Mouse (Mus musculus) liver, embryonic 13.5 days (tissue): ENCODE data around the gene Homer1. TPM values are rescaled to one million over a fixed set of nuclear protein-coding genes. Genes with fewer than 3 reads are reported as not detected.

Experiments
- ATAC-seq: fragments of 200-750 bp; cut with Nextera tagmentation; 2 replicates; pipeline ENCODE4 v1.8.0; 2017; ENCODE audit warnings: low read depth, mild to moderate bottlenecking, moderate number of reproducible peaks, moderate library complexity
- DNase-seq: peaks from one replicate; pipeline ENCODE4 v3.0.0; 2022
- H3K27ac ChIP-seq: fragments of 300-500 bp; sonication (generic); 2 replicates; pipeline ENCODE4 v1.5.1; 2015; ENCODE audit warnings: moderate library complexity, mild to moderate bottlenecking, inconsistent platforms
- H3K27me3 ChIP-seq: fragments of 300-500 bp; sonication (generic); 2 replicates; pipeline ENCODE4 v1.6.1; 2015; ENCODE audit warnings: mild to moderate bottlenecking, inconsistent platforms
- H3K36me3 ChIP-seq: fragments of 300-500 bp; sonication (generic); 2 replicates; pipeline ENCODE4 v1.6.1; 2015; ENCODE audit warnings: mild to moderate bottlenecking, inconsistent platforms
- H3K4me1 ChIP-seq: fragments of 300-500 bp; sonication (generic); replicated peaks from 2 replicates; pipeline ENCODE4 v1.6.1; 2015; ENCODE audit warnings: inconsistent platforms
- H3K4me2 ChIP-seq: fragments of 300-500 bp; sonication (generic); 2 replicates; pipeline ENCODE4 v1.6.1; 2015; ENCODE audit warnings: inconsistent platforms, mild to moderate bottlenecking, moderate library complexity
- H3K4me3 ChIP-seq: fragments of 300-500 bp; sonication (generic); replicated peaks from 2 replicates; pipeline ENCODE4 v1.5.1; 2015; ENCODE audit warnings: mild to moderate bottlenecking, inconsistent platforms
- H3K9ac ChIP-seq: fragments of 300-500 bp; sonication (generic); 2 replicates; pipeline ENCODE4 v1.6.1; 2015; ENCODE audit warnings: mild to moderate bottlenecking, inconsistent platforms
- H3K9me3 ChIP-seq: fragments of 300-500 bp; sonication (generic); replicated peaks from 2 replicates; pipeline ENCODE4 v1.6.1; 2016; ENCODE audit warnings: inconsistent platforms
- WGBS: fragments of 180-500 bp; shearing (Covaris S2); methylation state at CpG from one replicate; pipeline ENCODE4 v1.1.7; 2015; ENCODE audit not compliant: insufficient replicate concordance; 5-methylcytosine and 5-hydroxymethylcytosine counted together
- polyA plus RNA-seq: library from polyadenylated mRNA; unstranded; fragments of >200 nt; fragmentation: Nextera tagmentation; extraction: Ambion mirVana; gene quantifications from 2 replicates; pipeline ENCODE4 v1.2.1, GENCODE M21; 2015

Gene Homer1
- polyA plus RNA-seq, 1 experiment from 2014 or later = 2.3 TPM

DNA sequence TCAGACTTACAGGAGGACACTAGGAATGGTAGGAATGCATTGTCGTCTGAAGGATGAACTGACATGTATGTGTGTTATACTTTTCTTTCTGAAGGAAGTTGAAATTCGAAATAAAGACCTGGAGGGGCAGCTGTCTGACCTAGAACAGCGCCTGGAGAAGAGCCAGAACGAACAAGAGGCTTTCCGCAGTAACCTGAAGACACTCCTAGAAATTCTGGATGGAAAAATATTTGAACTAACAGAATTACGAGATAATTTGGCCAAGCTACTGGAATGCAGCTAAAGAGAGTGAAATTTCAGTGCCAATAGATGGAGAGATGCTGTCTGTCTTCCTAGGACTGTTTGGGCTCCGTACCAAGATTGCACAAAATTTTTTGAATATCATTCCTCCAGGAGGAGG lies 102.5 kb downstream of the Homer1 start:
- Histone ChIP-seq H3K9ac (no peak overlapping the region), H3K9me3 (0 out of 2 replicates have a peak, but pooled peaks cover 3% of the 10 kb centered on the region), H3K27ac (no peak overlapping the region), H3K4me3 (no peak overlapping the region), H3K36me3 (peaks cover 16% of the 10 kb centered on the region), H3K4me2 (no peak overlapping the region), H3K27me3 (no peaks in the 10 kb centered on the region), H3K4me1 (peaks cover 13% of the 10 kb centered on the region)
- 81% methylated on average over 7 of the region's 7 CpGs for WGBS
- ATAC-seq (no peak), DNase-seq (no peak)

DNA sequence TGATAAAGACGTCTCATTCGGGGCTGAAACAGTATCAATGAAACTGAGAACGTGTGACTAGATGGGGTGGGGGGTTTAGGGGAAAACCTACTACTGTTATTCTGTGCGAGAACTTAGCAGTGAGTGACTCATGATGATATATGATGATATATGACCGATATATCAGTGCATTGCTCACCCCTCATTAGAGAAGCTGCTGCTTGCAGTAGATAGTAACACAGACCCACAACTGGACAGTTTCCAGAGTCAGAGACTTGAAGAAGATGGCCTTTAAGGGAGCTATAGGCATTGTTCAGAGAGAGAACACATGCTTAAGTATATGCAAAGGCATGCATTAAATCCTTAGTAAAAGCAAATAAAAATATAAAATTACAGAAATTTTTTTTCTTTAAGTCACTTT lies 107.4 kb downstream of the Homer1 start:
- Histone ChIP-seq H3K4me1 (peaks cover 7% of the 10 kb centered on the region; the same call in 1 of the 2 replicates), H3K4me2 (no peak overlapping the region), H3K27ac (no peak overlapping the region), H3K27me3 (no peaks in the 10 kb centered on the region), H3K36me3 (peaks cover 6% of the 10 kb centered on the region; the same call in 1 of the 2 replicates), H3K4me3 (no peak overlapping the region), H3K9ac (no peak overlapping the region), H3K9me3 (no peaks in the 10 kb centered on the region)
- ATAC-seq (0 out of 2 replicates have a peak, but pooled peaks have one; percentile 31), DNase-seq (no peak)
- WGBS = 61% methylated on average over 5 of the region's 5 CpGs

DNA sequence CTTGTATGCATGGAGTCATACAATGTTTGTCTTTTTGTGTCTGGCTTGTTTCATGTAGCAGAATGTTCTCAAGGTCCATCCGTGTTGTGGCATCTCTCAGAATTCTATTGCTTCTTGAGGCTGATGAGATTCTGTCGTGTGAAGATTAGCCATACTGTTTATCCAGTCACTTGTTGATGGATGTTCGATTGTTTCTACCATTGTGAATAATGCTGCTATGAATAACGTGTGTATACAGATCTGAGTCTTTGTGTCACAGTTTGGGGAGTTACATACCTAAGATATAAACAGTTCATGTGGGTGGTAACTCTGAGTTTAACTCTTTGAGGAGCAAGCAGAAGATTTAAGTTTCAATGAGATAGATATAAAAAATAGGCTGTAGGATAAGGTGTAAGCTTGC lies 110.9 kb downstream of the Homer1 start:
- Histone ChIP-seq H3K27ac (no peak overlapping the region), H3K36me3 (peaks cover 3% of the 10 kb centered on the region; the same call in 1 of the 2 replicates), H3K9me3 (no peaks in the 10 kb centered on the region), H3K9ac (no peak overlapping the region), H3K4me2 (no peak overlapping the region), H3K4me3 (no peak overlapping the region), H3K27me3 (no peaks in the 10 kb centered on the region), H3K4me1 (peaks cover 7% of the 10 kb centered on the region; the same call in 1 of the 2 replicates)
- ATAC-seq (no peak), DNase-seq (no peak)
- WGBS = 74% methylated on average over 4 of the region's 4 CpGs

DNA sequence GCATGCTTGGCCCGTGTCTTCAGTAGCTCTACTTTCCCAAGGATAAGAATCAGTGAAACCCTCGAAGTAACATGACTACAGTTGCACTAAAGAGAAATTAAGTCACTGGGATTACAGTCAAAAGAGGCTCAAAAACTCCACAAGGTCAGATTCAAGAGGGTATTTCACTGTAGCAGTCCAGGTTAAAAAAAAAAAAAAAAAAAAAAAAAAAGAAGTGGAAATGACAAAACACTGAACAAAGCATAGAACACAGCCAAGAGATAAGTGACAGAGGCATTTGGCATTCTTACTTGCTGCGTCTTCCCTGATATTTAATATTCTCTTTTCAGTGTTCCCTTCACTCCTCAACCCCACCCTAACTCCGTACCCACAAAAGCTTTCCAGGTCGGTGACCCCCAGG lies 115.6 kb downstream of the Homer1 start:
- Histone ChIP-seq H3K27me3 (no peaks in the 10 kb centered on the region), H3K36me3 (no peaks in the 10 kb centered on the region), H3K4me2 (no peak overlapping the region), H3K9me3 (no peaks in the 10 kb centered on the region), H3K4me3 (no peak overlapping the region), H3K9ac (no peak overlapping the region), H3K27ac (no peak overlapping the region), H3K4me1 (0 out of 2 replicates have a peak, but pooled peaks cover 3% of the 10 kb centered on the region)
- ATAC-seq (no peak), DNase-seq (no peak)
- WGBS = 75% methylated on average over 5 of the region's 5 CpGs

DNA sequence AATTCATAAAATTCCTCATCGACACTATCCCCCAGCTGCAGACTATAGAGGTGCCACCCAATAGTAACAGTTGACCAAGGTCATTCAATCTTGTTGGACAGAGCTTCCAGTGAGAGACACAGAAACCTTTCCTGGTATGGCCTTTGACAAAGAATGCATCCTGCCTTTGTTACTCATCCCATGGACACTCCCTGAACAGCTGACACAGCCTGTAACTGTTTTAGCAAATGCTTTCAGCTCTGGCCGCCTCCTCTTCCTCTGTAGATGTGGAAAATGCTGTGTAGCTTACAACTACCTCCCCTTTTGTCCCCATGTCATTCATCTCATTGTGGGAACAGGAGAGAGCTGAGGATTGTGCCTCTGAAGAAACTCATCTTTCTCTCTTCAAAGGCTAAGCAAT lies 118.9 kb downstream of the Homer1 start:
- 73% methylated on average over 2 of the region's 2 CpGs for WGBS
- DNase-seq (no peak), ATAC-seq (no peak)
- no peak overlapping the region for H3K4me2 ChIP-seq
- H3K36me3 ChIP-seq = no peaks in the 10 kb centered on the region
- no peak overlapping the region for H3K4me3 ChIP-seq
- no peak overlapping the region for H3K9ac ChIP-seq
- no peak overlapping the region for H3K27ac ChIP-seq
- peaks cover 6% of the 10 kb centered on the region; the same call in 1 of the 2 replicates for H3K4me1 ChIP-seq
- no peaks in the 10 kb centered on the region for H3K9me3 ChIP-seq
- no peaks in the 10 kb centered on the region for H3K27me3 ChIP-seq

DNA sequence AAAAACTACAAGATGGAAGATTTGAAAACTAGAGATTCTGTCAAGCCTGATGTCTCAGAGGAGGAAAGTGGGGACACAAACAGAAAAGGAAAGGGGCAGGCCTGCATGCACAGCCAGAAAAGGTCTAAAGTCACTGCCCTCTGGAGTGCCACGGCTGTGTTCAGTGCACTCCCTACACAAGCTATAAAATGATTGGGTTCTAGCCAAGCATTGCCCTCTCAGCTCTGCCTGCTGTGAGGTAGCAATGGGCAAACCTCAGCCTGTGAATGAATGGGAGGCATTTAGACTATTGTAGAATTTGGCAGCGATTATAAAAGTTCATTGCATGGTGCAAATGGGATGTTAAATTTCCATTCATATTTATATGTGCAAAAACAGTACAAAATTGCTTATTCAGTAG lies 120.3 kb downstream of the Homer1 start:
- Histone ChIP-seq H3K4me3 (no peak overlapping the region), H3K4me2 (no peak overlapping the region), H3K9me3 (no peaks in the 10 kb centered on the region), H3K9ac (no peak overlapping the region), H3K27ac (no peak overlapping the region), H3K36me3 (no peaks in the 10 kb centered on the region), H3K4me1 (peaks cover 12% of the 10 kb centered on the region; the same call in 1 of the 2 replicates), H3K27me3 (no peaks in the 10 kb centered on the region)
- 73% methylated on average over 2 of the region's 2 CpGs for WGBS
- DNase-seq (no peak), ATAC-seq (no peak)

DNA sequence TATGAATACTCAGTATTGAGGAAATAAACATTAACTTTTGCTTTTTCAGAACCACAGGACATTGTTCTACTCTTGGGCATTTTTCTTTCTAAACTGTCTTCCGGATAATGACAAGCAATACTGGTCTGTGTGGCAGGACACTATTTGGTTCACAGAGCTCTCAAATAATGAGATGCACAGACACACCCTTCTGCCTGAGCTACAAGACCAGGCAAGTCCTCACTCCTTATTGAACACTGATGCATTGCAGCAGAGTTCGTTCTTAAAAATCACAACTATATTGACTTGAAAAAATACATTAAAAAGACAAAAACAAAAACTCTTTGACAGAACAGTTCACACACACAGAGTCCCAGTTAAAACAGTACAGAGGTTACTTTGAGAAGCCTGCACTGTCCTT lies 123.8 kb downstream of the Homer1 start:
- H3K4me3 ChIP-seq = no peak overlapping the region
- WGBS = 76% methylated on average over 2 of the region's 2 CpGs
- H3K4me1 ChIP-seq = peaks cover 42% of the 10 kb centered on the region
- H3K4me2 ChIP-seq = no peak overlapping the region
- no peaks in the 10 kb centered on the region for H3K36me3 ChIP-seq
- no peak overlapping the region for H3K27ac ChIP-seq
- H3K27me3 ChIP-seq = no peaks in the 10 kb centered on the region
- ATAC-seq = no peak
- DNase-seq = no peak
- H3K9me3 ChIP-seq = no peaks in the 10 kb centered on the region
- no peak overlapping the region for H3K9ac ChIP-seq

DNA sequence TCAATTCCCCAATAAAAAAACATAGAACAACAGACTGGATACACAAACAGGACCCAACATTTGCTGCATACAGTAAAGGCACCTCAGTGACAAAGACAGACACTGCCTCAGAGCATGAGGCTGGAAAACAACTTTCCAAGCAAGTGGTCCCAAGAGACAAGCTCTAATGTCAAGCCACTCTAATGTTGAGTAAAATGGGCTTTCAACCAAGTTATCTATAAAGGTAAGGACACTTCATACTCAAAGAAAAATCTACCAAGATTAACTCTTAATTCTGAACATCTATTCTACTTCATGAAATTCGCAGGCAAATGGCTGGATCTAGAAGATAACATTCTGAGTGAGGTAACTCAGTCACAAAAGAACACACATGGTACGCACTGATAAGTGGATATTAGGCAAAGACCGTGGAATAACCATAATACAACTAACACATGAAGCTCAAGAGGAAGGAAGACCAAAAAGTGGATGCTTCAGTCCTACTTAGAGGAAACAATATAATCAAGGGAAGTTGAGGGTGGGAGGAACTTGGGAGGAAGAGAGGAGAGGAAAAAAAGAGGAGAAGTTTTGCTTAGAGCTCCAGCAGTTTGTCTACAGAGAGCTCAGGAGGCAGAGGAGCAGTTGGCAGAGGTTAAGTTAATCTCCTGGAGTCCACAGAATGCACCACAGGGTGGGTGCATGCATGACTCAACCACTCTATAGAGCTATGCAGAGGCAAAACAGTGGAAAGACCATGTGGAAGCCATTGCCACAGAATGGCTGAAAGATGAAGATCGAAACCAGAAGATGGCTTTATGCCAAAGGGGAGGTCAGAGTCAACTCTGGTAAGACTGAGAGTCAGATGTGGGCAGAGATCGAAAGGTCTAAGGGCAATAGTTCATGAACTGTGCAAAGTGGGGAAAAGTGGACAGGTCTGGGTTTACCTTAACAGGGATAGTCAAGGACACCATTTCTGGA lies 128.8 kb downstream of the Homer1 start:
- Histone ChIP-seq H3K9me3 (no peaks in the 10 kb centered on the region), H3K4me1 (peaks cover 53% of the 10 kb centered on the region), H3K36me3 (0 out of 2 replicates have a peak, but pooled peaks cover 3% of the 10 kb centered on the region), H3K27ac (peak overlapping the region; percentile 94), H3K27me3 (no peaks in the 10 kb centered on the region), H3K4me3 (no peak overlapping the region; the same call in 1 of the 2 replicates), H3K9ac (peak overlapping the region; percentile 50), H3K4me2 (peak overlapping the region; percentile 51)
- ATAC-seq = peak; percentile 97
- 37% methylated on average over 5 of the region's 5 CpGs for WGBS
- DNase-seq = peak; percentile 57

DNA sequence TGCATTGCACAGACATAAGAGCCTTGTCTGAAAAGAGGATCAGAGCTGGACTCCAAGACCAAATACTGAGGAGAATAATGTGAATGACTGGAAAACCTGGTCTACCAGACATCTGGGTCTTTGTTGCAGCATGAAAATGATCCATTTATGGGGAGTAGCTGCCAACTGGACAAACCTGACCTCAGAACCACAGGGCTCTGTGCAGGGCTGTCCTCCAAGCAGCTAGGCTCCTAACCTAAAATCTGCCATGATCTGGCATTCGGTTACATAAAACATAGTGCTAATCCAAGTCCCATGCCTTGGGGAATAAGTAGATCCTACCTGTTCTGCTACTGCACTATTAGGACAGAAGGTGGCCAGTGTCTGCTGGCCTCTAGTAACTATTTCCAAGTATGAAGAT lies 129.8 kb downstream of the Homer1 start:
- 0 out of 2 replicates have a peak overlapping the region, but pooled peaks have one; percentile 51 for H3K4me2 ChIP-seq
- H3K4me1 ChIP-seq = peaks cover 50% of the 10 kb centered on the region
- H3K27me3 ChIP-seq = no peaks in the 10 kb centered on the region
- H3K4me3 ChIP-seq = no peak overlapping the region
- no peaks in the 10 kb centered on the region for H3K9me3 ChIP-seq
- H3K36me3 ChIP-seq = peaks cover 6% of the 10 kb centered on the region
- 88% methylated on average over 1 of the region's 1 CpGs for WGBS
- H3K9ac ChIP-seq = peak overlapping the region; percentile 50; the same call in 1 of the 2 replicates
- peak overlapping the region; percentile 94 for H3K27ac ChIP-seq
- no peak for DNase-seq
- no peak for ATAC-seq

DNA sequence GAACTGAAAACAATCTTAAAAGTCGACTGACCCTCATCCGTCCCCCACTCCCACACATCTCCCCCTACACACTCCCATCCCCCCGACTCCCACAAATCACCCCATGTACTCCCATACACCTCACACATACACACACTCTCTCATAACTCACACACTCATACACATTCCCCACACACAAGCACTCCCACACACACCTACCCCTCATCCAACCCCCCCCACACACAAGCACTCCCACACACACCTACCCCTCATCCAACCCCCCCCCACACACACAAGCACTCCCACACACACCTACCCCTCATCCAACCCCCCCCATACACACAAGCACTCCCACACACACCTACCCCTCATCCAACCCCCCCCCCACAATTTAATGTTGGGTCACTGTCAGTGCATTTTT lies 140.7 kb downstream of the Homer1 start:
- Histone ChIP-seq H3K27me3 (no peaks in the 10 kb centered on the region), H3K27ac (no peak overlapping the region), H3K4me3 (no peak overlapping the region), H3K4me1 (no peaks in the 10 kb centered on the region), H3K9ac (no peak overlapping the region), H3K9me3 (no peaks in the 10 kb centered on the region), H3K4me2 (no peak overlapping the region), H3K36me3 (peaks cover 42% of the 10 kb centered on the region)
- whole genome bisulfite sequencing = 85% methylated on average over 3 of the region's 3 CpGs
- DNase-seq (no peak), ATAC-seq (no peak)

DNA sequence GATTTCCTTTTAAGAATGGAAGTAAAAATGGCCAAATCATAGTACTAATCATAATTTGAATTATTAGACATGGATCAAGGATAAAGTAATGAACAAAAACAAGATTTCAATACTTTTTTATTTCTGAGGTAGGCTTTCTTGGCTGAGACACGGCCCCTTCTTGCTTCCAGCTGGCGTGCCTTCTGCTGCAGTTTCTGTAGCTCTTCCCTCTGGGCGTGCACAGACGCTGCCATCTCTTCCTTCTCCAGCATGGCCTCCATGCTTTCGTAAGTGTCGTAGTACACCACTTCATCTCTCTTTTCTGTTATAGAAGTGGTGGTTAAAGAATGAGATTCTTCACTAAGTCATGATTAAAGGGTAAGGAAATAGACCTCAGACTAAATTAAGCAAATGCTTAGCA lies 153.8 kb downstream of the Homer1 start:
- H3K9me3 ChIP-seq = no peaks in the 10 kb centered on the region

More for the DNA sequence above, 153.8 kb downstream of the Homer1 start:
- H3K4me2 ChIP-seq = no peak overlapping the region
- H3K27me3 ChIP-seq = no peaks in the 10 kb centered on the region
- no peak for ATAC-seq
- DNase-seq = no peak
- no peak overlapping the region for H3K27ac ChIP-seq
- H3K36me3 ChIP-seq = peaks cover 56% of the 10 kb centered on the region
- 87% methylated on average over 6 of the region's 6 CpGs for WGBS
- H3K9ac ChIP-seq = no peak overlapping the region
- H3K4me3 ChIP-seq = no peak overlapping the region
- H3K4me1 ChIP-seq = no peaks in the 10 kb centered on the region
